Mouse (Mus musculus) heart, adult 2 months (tissue): ENCODE data around the gene Cdk11b.

Source experiments
- CTCF ChIP-seq: fragments of 200-600 bp; IDR thresholded peaks from 2 replicates; pipeline ENCODE4 v1.8.1; 2022; ENCODE audit warnings: antibody characterized with exemption, mild to moderate bottlenecking, moderate library complexity
- EP300 ChIP-seq: fragments of 200-500 bp; IDR thresholded peaks from 2 replicates; pipeline ENCODE4 v1.6.1; 2011; ENCODE audit warnings: low read depth, low read length, control low read depth; ENCODE audit not compliant: insufficient read depth

DNA sequence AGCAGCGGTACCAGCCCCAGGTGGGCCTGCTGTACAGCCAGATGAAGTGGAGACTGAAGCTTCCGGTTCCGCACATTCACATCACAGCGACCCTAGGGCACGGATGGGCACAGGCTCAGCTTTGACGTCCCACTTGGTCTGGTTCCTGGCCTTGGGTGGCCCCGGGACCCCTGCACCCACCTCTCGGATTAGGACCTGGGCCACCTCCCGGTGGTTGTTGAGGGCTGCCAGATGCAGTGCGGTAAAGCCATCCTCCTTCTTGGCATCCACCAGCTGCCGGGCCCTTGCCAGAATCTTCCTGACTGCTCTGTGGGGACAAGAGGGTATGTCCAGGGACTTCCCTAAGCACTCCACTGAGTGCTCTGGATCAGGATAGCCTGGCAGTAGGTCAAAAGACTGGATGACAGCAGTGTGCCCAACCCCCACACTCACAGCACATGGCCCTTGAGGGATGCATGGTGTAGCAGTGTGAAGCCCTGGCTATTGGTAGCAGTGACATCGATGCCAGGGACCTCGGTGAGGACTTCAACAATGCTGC, 31.6 kb downstream of the Cdk11b start:
- TF ChIP-seq EP300 = no peak
- TF ChIP-seq CTCF = no peak
